Mouse (Mus musculus) testis, postnatal 10 days (tissue): Measurements from ENCODE around the gene Rreb1.

Experiments used
- DNase-seq: peaks from one replicate; pipeline ENCODE4 v3.0.0; 2021; ENCODE audit warnings: low spot score

Rreb1 gene

DNA sequence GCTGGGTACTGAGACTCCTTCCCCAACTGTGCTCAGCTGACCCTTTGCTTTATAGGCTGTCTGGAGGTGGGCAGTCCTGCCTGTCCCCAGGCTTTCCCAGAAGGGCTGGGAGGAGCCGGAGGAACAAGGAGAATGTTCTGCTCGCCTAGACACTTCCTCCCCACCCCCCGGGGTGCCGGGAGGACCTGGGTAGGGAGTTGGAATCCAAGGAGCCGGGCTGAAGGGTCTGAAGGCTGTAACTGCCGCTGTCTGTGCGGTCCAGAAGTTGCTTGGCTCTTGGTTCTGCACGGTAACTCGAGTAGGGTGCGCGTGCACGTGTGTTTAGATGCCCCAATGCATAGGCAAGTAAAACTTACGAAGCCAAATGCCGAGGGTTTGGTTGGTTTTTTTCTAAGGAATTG is 75.8 kb downstream of the Rreb1 start:
- DNase-seq = peak; percentile 76

DNA sequence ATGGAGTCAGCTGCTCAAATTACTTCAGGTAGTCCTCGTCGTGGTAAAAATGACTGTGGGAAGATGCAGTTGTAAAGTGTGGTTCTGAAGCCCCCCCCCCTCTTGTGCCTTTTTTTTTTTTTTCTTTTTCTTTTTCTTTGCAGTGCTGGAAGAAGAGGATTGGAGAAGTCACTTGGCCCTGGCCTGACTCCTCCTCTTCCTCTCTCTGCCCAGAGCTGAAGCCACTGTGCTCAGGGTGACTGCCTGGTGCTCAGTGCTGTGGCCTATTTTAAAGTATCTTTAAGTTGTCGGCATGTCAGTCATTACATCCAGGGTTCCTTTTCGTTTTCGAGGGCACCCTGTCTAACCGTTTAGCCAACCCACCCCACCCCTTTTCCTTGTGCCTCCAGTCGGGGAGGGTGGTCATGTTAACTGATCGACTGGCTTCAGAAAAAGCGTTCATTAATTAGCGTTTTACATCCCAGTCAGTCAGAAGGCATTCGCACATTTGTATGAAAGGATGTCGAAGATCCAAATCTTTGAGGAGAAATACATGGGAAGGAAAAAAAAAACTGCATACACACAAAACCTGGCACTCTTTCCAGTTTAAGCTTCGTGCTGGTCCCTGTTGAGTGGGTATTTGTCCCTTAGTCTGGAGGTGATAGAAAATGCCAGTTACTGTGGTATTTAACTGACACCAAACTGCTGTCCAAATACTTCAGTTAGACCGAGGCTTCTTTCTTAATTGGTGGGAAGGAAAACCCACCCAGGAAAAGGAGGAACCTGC is 76.4 kb downstream of the Rreb1 start:
- no peak for DNase-seq

GRCm38 (mm10) chr13:37855221-37855757 is 77.1 kb downstream of the Rreb1 start:
- DNase-seq = no peak

GRCm38 (mm10) chr13:37855765-37856164 is 77.6 kb downstream of the Rreb1 start:
- no peak for DNase-seq

DNA sequence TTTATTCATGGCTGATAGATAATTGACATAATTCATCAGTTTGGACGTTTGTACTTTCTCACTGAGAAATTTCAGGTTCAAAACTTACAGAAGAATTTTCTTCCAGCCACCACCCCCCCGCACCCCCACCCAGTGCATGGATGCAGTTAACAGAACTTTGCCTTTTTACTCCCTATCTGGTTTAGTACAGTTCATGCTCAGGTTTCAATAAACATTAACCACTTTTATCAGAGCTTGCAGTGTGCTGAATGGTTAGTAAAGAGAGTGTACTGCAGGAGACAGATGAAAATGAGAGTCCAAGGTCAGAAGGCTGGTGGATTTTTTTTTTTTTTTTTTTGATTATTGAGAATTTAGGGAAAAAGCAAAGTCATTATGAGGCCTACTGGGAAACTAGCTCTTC is 78.3 kb downstream of the Rreb1 start:
- DNase-seq = no peak

- DNase-seq = peak; percentile 96
Measured at GRCm38 (mm10) chr13:37857284-37858065, 79.3 kb downstream of the Rreb1 start.

DNA sequence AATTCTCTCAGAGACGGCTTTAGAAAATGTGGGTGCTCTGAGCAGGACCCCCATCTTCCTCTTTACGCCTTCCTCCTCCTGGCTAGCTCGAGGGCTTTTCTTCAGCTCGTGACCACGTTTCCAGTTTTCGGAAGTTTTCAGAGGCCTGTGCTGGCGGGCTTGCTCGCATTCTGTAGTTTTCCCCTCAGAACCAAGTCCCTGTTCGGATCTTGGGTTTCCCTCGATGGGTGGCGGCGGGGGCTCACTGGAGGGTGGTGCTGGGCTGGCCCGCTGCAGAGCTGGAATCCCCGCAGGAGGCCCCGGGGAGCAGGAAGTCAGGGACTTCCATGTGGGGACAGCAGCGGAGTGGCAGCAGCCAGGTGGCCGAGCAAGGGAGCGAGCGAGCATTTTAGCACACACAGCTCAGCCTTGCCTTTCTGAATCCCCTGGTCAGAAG is 79.9 kb downstream of the Rreb1 start:
- peak; percentile 66 for DNase-seq

GRCm38 (mm10) chr13:37858508-37858907 is 80.3 kb downstream of the Rreb1 start:
- no peak for DNase-seq

DNA sequence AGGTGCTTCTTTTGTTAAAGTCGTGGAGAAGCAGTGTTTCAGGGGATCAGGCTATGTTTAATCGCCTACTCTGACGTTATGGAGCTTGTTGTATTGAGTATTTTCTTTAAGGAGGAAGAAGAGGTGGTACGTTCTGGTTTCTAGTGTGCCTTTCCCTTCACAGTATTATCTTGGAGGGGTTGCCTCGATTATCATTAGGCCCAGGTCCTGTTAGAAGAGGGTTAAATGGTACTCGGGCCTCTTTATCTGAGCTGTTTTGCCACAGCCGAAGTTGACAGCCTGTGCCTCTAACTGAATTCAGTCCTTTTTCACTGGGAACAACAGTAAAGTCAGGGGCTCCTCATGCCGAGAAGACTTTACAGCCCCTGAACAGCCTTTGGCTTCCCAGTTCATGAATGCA is 81.6 kb downstream of the Rreb1 start:
- DNase-seq = no peak

GRCm38 (mm10) chr13:37860204-37860603 is 82.0 kb downstream of the Rreb1 start:
- no peak for DNase-seq

DNA sequence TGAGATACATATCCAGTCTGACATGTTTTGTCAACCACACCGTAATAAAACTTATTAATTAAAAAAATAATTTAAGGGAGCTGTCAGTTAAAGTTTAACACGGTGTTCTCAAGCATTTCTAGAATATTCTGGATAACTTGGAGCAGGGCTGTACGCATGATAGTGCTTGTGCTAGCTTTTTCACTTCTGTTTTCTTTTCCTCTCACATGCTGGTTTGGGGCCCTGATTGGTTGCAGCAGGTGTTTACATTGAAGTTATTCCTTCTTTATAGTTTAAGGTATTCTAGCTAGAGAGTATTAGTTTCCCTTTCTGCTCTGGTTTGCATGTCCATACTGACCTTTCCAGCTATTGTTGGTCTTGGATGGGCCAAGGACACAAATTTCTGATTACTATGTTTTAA is 82.6 kb downstream of the Rreb1 start:
- no peak for DNase-seq

- DNase-seq = no peak
Measured at GRCm38 (mm10) chr13:37862492-37862891, 84.3 kb downstream of the Rreb1 start.

- DNase-seq = no peak
Measured at GRCm38 (mm10) chr13:37863643-37864042, 85.4 kb downstream of the Rreb1 start.

GRCm38 (mm10) chr13:37864697-37865096 is 86.5 kb downstream of the Rreb1 start:
- no peak for DNase-seq

DNA sequence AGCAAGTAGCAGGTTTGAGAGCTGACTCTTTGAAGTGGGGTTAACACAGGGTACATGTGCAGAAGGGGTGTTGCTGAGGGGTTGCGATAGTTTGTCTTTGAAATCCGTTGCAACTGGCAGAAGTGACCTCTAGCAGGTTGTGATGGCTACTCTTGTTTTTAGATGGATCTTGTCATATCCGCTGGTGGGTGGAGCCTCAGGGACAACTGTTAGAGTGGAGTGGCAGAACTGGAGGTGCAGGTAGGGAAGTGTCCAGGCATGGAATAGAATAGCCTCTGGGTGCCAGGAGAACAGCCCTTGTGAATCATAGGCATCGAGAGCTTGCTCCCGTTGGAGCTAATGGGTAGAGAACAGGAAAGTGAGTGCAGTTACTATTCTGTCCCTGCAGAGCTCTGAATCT is 88.1 kb downstream of the Rreb1 start:
- DNase-seq = no peak

GRCm38 (mm10) chr13:37866846-37867245 is 88.6 kb downstream of the Rreb1 start:
- no peak for DNase-seq

- no peak for DNase-seq
Measured at GRCm38 (mm10) chr13:37870118-37870908, 92.1 kb downstream of the Rreb1 start.

DNA sequence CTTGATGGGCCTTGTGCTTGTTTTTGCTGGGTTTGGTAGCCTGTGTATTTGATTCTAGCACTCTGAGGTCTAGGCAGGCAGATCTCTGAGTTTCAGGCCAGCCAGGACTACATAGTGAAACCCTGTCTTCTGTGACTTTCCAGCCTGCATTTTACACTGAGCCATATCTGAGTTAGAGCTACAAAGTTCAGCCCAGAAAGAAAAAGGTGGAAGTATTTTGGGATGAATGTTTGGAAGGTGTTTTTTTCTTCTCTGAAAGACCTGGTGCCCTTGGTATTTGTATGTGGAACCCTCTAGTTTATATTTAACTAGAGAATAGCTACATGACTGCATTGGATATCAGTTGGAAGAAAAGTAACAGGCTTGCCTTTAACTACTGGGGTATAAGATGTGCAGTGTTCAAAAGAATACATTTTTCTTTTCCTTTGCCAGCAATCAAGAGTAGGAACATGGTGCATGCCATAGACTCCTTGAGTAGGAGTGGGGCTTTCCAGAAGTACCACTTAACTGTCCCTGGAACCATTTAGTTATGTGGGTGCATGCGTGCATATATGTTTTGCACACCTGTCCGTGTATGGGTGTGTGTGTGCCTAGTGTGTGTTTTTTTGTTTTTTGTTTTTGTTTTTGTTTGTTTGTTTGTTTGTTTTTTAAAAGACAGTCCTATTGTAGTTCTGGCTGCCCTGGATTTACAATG is 94.1 kb downstream of the Rreb1 start:
- DNase-seq = no peak

- DNase-seq = no peak
Measured at GRCm38 (mm10) chr13:37873125-37873891, 95.1 kb downstream of the Rreb1 start.

DNA sequence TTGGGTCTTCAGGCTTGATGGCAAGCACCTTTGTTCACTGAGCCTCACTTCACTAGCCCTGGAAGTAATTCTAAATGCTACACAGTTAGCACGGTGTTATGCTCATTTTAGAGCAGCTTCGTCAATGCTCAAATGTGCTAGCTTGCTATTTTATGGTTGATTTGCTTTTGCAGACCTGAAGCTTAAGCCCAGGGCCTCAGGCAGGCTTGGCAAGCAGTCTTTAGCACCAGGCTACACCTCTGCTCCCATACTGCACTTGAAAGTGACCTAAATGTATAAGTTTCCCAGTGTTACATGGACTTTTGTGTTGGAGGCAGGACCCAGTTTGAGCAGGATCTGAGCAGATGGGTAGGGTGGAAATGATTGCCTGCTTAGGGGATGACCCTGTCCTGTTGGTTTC is 97.7 kb downstream of the Rreb1 start:
- no peak for DNase-seq

DNA sequence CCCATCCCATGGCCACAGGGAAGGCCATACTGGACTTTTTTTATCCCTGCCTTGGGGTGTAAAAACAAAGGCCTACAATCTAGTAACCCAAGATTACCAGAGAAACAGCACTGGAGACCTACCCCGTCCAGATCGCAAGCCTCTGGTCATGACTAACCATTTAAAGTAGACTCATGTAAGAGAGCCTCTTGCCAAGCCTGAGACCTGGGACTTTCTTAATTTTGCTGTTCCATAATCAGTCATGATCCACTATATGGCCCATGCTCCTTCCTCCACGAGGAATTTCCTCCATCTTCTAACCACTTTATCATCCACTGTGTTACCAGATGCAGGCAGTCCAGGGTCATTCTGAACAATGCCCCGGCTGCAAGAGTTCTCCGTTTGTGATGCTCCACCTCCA is 98.2 kb downstream of the Rreb1 start:
- DNase-seq = no peak
